Mouse (Mus musculus): ENCODE data around the gene Nipal1.

DNA sequence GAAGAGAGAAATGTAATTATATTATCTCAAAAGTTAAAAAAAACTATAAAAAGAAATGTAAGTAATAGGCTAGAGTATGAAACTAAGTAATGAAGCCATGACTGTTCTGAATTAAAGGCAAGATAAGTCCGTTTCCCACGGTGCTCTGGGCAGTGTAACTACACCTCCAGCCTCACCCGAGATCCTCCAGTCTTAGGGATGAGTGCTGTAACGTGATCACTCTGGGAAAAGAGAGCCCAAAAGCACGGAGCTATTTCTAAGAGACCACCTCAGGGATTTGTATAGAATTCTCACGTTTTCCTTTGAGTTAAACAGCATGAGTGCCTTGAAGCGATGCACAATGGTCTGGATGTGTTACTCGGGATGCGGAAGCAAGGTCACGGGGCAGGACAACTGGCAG, 58.5 kb downstream of the Nipal1 start:
- TF ChIP-seq TCF12 (IDR thresholded peaks at IDR 0.05; ENCODE audit: low read depth, low read length) (no peak), NELFE (IDR thresholded peaks at IDR 0.05; ENCODE audit: low read depth, low read length) (no peak), USF2 (IDR thresholded peaks at IDR 0.05; ENCODE audit: borderline replicate concordance in 1 of 2, insufficient read depth in 1 of 2, low read depth in 1 of 2, low read length in 2 of 2) (no peak), ZC3H11A (IDR thresholded peaks at IDR 0.05; ENCODE audit: low read depth, low read length) (no peak), ZMIZ1 (IDR thresholded peaks at IDR 0.05; ENCODE audit: low read depth, low read length) (no peak), CTCF (IDR thresholded peaks at IDR 0.05 in 2 of 3, conservative IDR thresholded peaks at IDR 0.05 in 1 of 3; ENCODE audit: control insufficient read depth in 1 of 3, insufficient read depth in 1 of 3, low read depth in 2 of 3, low read length in 3 of 3, poor library complexity in 1 of 3, severe bottlenecking in 1 of 3) (no peak), GATA1 (IDR thresholded peaks at IDR 0.05; ENCODE audit: low read depth, low read length) (no peak), MEF2A (IDR thresholded peaks at IDR 0.05; ENCODE audit: extremely low read depth, insufficient replicate concordance, low read depth, low read length, poor library complexity, severe bottlenecking) (no peak), HCFC1 (IDR thresholded peaks at IDR 0.05; ENCODE audit: low read depth, low read length) (no peak), MAFK (IDR thresholded peaks at IDR 0.05; ENCODE audit: borderline replicate concordance, low read depth, low read length) (no peak), MYC (IDR thresholded peaks at IDR 0.05; ENCODE audit: low read depth, low read length) (no peak)
